Comparison of ENCODE assay signal across 9 mouse cellular contexts in the genomic region with DNA sequence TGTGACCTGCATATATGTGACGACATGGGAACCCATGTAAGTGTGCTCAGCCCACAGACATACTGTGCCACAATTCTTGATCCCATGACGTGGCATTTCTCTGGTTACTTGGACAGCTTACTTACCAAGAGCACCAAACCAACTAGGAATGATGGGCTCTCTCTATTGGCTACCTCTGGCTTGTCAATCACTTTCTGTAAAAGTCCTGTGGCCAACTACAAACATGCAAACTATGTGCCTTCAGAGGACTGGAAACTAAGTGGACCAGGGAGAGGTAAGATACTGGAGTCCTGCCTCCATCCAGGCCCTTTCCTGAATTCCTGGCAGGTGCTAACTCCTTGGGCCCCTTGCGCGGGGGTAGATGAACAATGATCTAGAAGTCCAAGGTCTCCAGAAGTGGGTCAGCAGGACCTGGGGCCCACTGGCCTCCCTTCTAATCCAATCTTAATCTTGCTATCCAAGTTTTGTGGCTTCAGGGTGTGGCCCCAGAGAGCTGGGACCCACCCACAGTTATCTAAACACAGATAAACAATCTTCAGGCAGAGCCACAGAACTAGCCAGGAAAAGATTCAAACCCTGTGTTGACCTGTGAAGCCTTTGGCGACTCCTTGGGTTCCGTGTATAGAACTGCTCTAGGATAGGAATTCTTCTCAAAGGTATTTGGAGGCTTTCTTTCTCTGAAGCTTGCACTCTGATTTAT.
DNase-seq lines count a peak whose midpoint lies in the region; ATAC-seq and TF ChIP-seq lines count a peak whose summit lies in the region.
"Had no signal": no experiment of that assay in that cellular context is flagged by ENCODE, and none has a peak within 500 bp of the region (broad histone marks: within the 10 kb centered on the region; RNA-seq: fewer than 3 reads in every experiment).

No protein-coding gene starts in this region.

- no peaks in the 10 kb centered on the region for H3K27me3 ChIP-seq in liver, adult 2 months (ENCODE audit: control insufficient read depth, insufficient read depth, low read length)
- no peaks in the 10 kb centered on the region for H3K27me3 ChIP-seq in ES-Bruce4 (ENCODE audit: control insufficient read depth, insufficient read depth, low read length, poor library complexity, severe bottlenecking)
- H3K27me3 ChIP-seq in embryonic facial prominence, embryonic 10.5 days (replicated peaks; ENCODE audit: low read depth, poor library complexity, severe bottlenecking), result peaks cover 10% of the 10 kb centered on the region; the same call in 1 of the 2 replicates
- H3K27me3 ChIP-seq in liver, postnatal 0 days (ENCODE audit: insufficient read depth, low read length), result no peaks in the 10 kb centered on the region
- H3K27me3 ChIP-seq in cerebellum, adult 2 months (ENCODE audit: control insufficient read depth, insufficient read depth, low read length), result no peaks in the 10 kb centered on the region

- no peaks in the 10 kb centered on the region for H3K9me3 ChIP-seq in ES-Bruce4 (replicated peaks; ENCODE audit: control insufficient read depth, insufficient read depth, low read length, poor library complexity, severe bottlenecking)
- H3K9me3 ChIP-seq in embryonic facial prominence, embryonic 10.5 days, result no peaks in the 10 kb centered on the region
- H3K9me3 ChIP-seq in liver, postnatal 0 days (ENCODE audit: low read length), result no peaks in the 10 kb centered on the region

- peak overlapping the region; percentile 59 for H3K4me2 ChIP-seq in liver, postnatal 0 days (ENCODE audit: low read depth, low read length)

- no peak for TF ChIP-seq EP300 in ES-Bruce4 (IDR thresholded peaks at IDR 0.05; ENCODE audit: insufficient read depth, low read depth, low read length)
- no peak for TF ChIP-seq EP300 in liver, postnatal 0 days (IDR thresholded peaks at IDR 0.05; ENCODE audit: low read depth)

- no peaks in the 10 kb centered on the region for H3K36me3 ChIP-seq in liver, adult 2 months (ENCODE audit: control insufficient read depth, insufficient read depth, low read length)
- no peaks in the 10 kb centered on the region for H3K36me3 ChIP-seq in ES-Bruce4 (ENCODE audit: control insufficient read depth, insufficient read depth, low read length, poor library complexity, severe bottlenecking)
- no peaks in the 10 kb centered on the region for H3K36me3 ChIP-seq in embryonic facial prominence, embryonic 10.5 days (replicated peaks)
- H3K36me3 ChIP-seq in liver, postnatal 0 days (replicated peaks; ENCODE audit: insufficient read depth, low read length), result no peaks in the 10 kb centered on the region

- H3K79me2 ChIP-seq in liver, adult 2 months (ENCODE audit: control insufficient read depth, insufficient read depth, low read length), result no peaks in the 10 kb centered on the region

- H3K9ac ChIP-seq in liver, adult 2 months (ENCODE audit: low read depth, low read length), result no peak overlapping the region
- H3K9ac ChIP-seq in ES-Bruce4 (ENCODE audit: low read depth, poor library complexity, severe bottlenecking), result peak overlapping the region; percentile 20; the same call in 1 of the 2 replicates
- peak overlapping the region; percentile 67; the same call in 1 of the 2 replicates for H3K9ac ChIP-seq in liver, postnatal 0 days (replicated peaks)

- no peak for TF ChIP-seq POLR2A in liver, adult 2 months (IDR thresholded peaks at IDR 0.05; ENCODE audit: extremely low read depth, insufficient read depth, low read length)
- TF ChIP-seq POLR2A in ES-Bruce4 (IDR thresholded peaks at IDR 0.05; ENCODE audit: insufficient read depth, low read length), result no peak
- no peak for TF ChIP-seq POLR2A in cerebellum, adult 2 months (IDR thresholded peaks at IDR 0.05; ENCODE audit: borderline replicate concordance, insufficient read depth, low read length)

- DNase-seq in liver, adult 2 months (ENCODE audit: extremely low read depth, low read depth, low spot score), result no peak
- no peak for DNase-seq in liver
- DNase-seq in embryonic facial prominence, embryonic 10.5 days (ENCODE audit: low spot score), result no peak
- DNase-seq in liver, postnatal 0 days, result no peak
- no peak for DNase-seq in cerebellum, adult 2 months
- DNase-seq in left cerebral cortex, postnatal 4 days, result no peak
- DNase-seq in layer of hippocampus, adult 9-11 months, result no peak
- DNase-seq: layer of hippocampus, postnatal 36 days had no signal

- 0 out of 2 replicates have a peak overlapping the region, but pooled peaks have one; percentile 35 for H3K4me3 ChIP-seq in liver, adult 2 months (ENCODE audit: insufficient read depth, low read depth, low read length)
- H3K4me3 ChIP-seq in ES-Bruce4 (ENCODE audit: low read depth, low read length), result no peak overlapping the region
- 0 out of 2 replicates have a peak overlapping the region, but pooled peaks have one; percentile 12 for H3K4me3 ChIP-seq in embryonic facial prominence, embryonic 10.5 days
- peak overlapping the region; percentile 49; the same call in 1 of the 2 replicates for H3K4me3 ChIP-seq in liver, postnatal 0 days (ENCODE audit: low read depth, low read length)
- no peak overlapping the region for H3K4me3 ChIP-seq in cerebellum, adult 2 months (replicated peaks; ENCODE audit: insufficient read depth, low read depth, low read length)

- peaks cover 8% of the 10 kb centered on the region for H3K4me1 ChIP-seq in liver, adult 2 months (ENCODE audit: control insufficient read depth, insufficient read depth, low read length)
- peaks cover 6% of the 10 kb centered on the region for H3K4me1 ChIP-seq in ES-Bruce4 (ENCODE audit: control insufficient read depth, insufficient read depth, low read length)
- H3K4me1 ChIP-seq in embryonic facial prominence, embryonic 10.5 days, result peaks cover 41% of the 10 kb centered on the region
- H3K4me1 ChIP-seq in liver, postnatal 0 days (ENCODE audit: insufficient read depth), result peaks cover 12% of the 10 kb centered on the region
- 0 out of 2 replicates have a peak, but pooled peaks cover 3% of the 10 kb centered on the region for H3K4me1 ChIP-seq in cerebellum, adult 2 months (ENCODE audit: control insufficient read depth, insufficient read depth, low read length)

- intact Hi-C loops in left cerebral cortex, postnatal 4 days (cut with DNase I), result no loop called here

- ATAC-seq in liver, postnatal 0 days, result no peak

- 82% methylated on average over 6 of the region's 6 CpGs for WGBS in liver, adult 2 months
- WGBS in embryonic facial prominence, embryonic 10.5 days, result 87% methylated on average over 6 of the region's 6 CpGs
- WGBS in liver, postnatal 0 days (ENCODE audit: insufficient replicate concordance), result 65% methylated on average over 6 of the region's 6 CpGs
- WGBS in cerebellum, adult 2 months, result 91% methylated on average over 6 of the region's 6 CpGs

- H3K27ac ChIP-seq in liver, adult 2 months (replicated peaks; ENCODE audit: insufficient read depth, low read depth, low read length), result no peak overlapping the region
- peak overlapping the region; percentile 45; the same call in 1 of the 2 replicates for H3K27ac ChIP-seq in ES-Bruce4 (ENCODE audit: insufficient read depth, low read length)
- H3K27ac ChIP-seq in embryonic facial prominence, embryonic 10.5 days (replicated peaks), result no peak overlapping the region
- 0 out of 2 replicates have a peak overlapping the region, but pooled peaks have one; percentile 80 for H3K27ac ChIP-seq in liver, postnatal 0 days (ENCODE audit: low read depth)
- no peak overlapping the region for H3K27ac ChIP-seq in cerebellum, adult 2 months (ENCODE audit: insufficient read depth, low read length)

- TF ChIP-seq CTCF in liver, adult 2 months (IDR thresholded peaks at IDR 0.05; ENCODE audit: low read depth, low read length), result no peak
- no peak for TF ChIP-seq CTCF in ES-Bruce4 (IDR thresholded peaks at IDR 0.05; ENCODE audit: low read depth, low read length)
- no peak for TF ChIP-seq CTCF in liver, postnatal 0 days (IDR thresholded peaks at IDR 0.05; ENCODE audit: low read depth)
- no peak for TF ChIP-seq CTCF in cerebellum, adult 2 months (IDR thresholded peaks at IDR 0.05; ENCODE audit: borderline replicate concordance, insufficient read depth, low read depth, low read length)

Comparison
In these comparisons a context has a peak if more than half of its experiments do, and no peak if none do; other contexts are left out.
1. H3K27ac ChIP-seq: peak in ES-Bruce4 (single experiment) and liver, postnatal 0 days (single experiment); none in liver, adult 2 months (single experiment), embryonic facial prominence, embryonic 10.5 days (single experiment) and cerebellum, adult 2 months (single experiment).
2. H3K4me3 ChIP-seq: peak in liver, adult 2 months (single experiment), embryonic facial prominence, embryonic 10.5 days (single experiment) and liver, postnatal 0 days (single experiment); none in ES-Bruce4 (single experiment) and cerebellum, adult 2 months (single experiment).